Mouse (Mus musculus): Measurements from ENCODE around the gene Pigg.

DNA sequence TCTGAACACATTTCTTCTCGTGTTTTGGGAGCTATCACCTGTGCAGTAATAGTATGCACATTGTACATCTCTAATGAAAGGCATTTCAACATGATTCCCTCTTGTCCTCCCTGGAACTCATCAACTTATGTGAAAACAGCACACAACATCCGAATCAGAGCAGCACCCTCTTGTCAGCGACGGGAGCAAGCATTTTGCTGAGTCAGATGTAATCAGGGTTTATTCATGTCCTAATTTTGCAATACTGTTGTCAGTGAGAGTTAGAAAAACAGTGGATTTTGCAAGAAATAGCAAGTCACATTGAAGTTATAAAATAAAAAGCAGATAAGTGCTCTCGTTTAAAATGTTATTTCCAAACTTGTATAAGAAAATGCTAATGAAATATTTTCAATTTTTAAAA, 61.7 kb downstream of the Pigg start:
- TF ChIP-seq CTCF (IDR thresholded peaks at IDR 0.05; ENCODE audit: insufficient read depth, low read depth, low read length) (no peak), POLR2A (IDR thresholded peaks at IDR 0.05; ENCODE audit: insufficient read depth, low read depth, low read length) (no peak)

All from olfactory bulb, adult 2 months (tissue).